In the genomic region with DNA sequence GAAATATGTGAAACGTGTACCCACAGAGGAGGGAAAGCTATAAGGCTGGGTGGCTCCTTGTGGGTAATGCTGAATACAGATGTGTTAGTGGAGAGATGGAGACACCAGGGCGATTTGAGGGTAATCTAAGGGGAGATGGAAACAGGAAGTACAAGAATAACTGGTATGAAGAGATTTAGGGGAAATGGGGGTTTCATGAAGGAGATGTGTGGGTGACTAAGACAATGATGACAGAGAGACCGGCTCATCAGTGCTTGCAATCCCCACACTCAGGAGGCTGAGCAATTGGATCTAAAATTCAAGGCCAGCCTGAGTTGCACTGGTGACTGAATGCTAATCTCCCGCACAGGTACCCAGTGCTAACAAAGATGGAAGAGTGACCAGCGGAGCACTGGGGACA, we compare ENCODE assay signal across 9 mouse cellular contexts. TPM values are rescaled to one million over a fixed set of nuclear protein-coding genes. Genes with fewer than 3 reads are reported as not detected.
DNase-seq lines count a peak whose midpoint lies in the region; ATAC-seq and TF ChIP-seq lines count a peak whose summit lies in the region.
"Had no signal": no experiment of that assay in that cellular context is flagged by ENCODE, and none has a peak within 500 bp of the region (broad histone marks: within the 10 kb centered on the region; RNA-seq: fewer than 3 reads in every experiment).

No protein-coding gene starts in this region.

- no peak for DNase-seq in heart, postnatal 36 days
- DNase-seq in urinary bladder, adult 2 months (ENCODE audit: low spot score), result no peak
- no peak for DNase-seq in spleen, postnatal 4 days (ENCODE audit: low spot score in 2 of 2)
- DNase-seq in right cerebral cortex, postnatal 14 days, result no peak
- DNase-seq: thymus, adult 2 months had no signal

- no peak overlapping the region for H3K27ac ChIP-seq in heart, embryonic 14.5 days (replicated peaks in 1 of 2; ENCODE audit: control insufficient read depth in 1 of 2, insufficient read depth in 1 of 2, low read depth in 2 of 2, low read length in 2 of 2)
- peak overlapping the region; percentile 68 for H3K27ac ChIP-seq in bone marrow macrophage, adult 2 months (ENCODE audit: insufficient read depth, low read depth, low read length)
- H3K27ac ChIP-seq in hindbrain, embryonic 16.5 days (ENCODE audit: low read depth, low read length), result no peak overlapping the region
- H3K27ac ChIP-seq in midbrain, embryonic 12.5 days (replicated peaks), result 0 out of 2 replicates have a peak overlapping the region, but pooled peaks have one; percentile 8

- no peak for TF ChIP-seq POLR2A in bone marrow macrophage, adult 2 months (IDR thresholded peaks at IDR 0.05; ENCODE audit: borderline replicate concordance, low read depth, low read length)

- no peak for TF ChIP-seq CTCF in bone marrow macrophage, adult 2 months (IDR thresholded peaks at IDR 0.05; ENCODE audit: low read depth, low read length)

- no peaks in the 10 kb centered on the region for H3K27me3 ChIP-seq in heart, embryonic 14.5 days (ENCODE audit: control insufficient read depth, insufficient read depth, low read length)
- no peaks in the 10 kb centered on the region for H3K27me3 ChIP-seq in hindbrain, embryonic 16.5 days (replicated peaks; ENCODE audit: control insufficient read depth, insufficient read depth, low read length)
- H3K27me3 ChIP-seq in midbrain, embryonic 12.5 days, result no peaks in the 10 kb centered on the region

- H3K9ac ChIP-seq in heart, embryonic 14.5 days (ENCODE audit: low read length), result peak overlapping the region; percentile 82
- peak overlapping the region; percentile 33 for H3K9ac ChIP-seq in hindbrain, embryonic 16.5 days (ENCODE audit: low read depth, low read length)
- H3K9ac ChIP-seq in midbrain, embryonic 12.5 days (replicated peaks), result peak overlapping the region; percentile 47; the same call in 1 of the 2 replicates

- H3K4me2 ChIP-seq in heart, embryonic 14.5 days (ENCODE audit: low read length), result peak overlapping the region; percentile 84
- peak overlapping the region; percentile 93 for H3K4me2 ChIP-seq in hindbrain, embryonic 16.5 days (ENCODE audit: low read length)
- H3K4me2 ChIP-seq in midbrain, embryonic 12.5 days (replicated peaks), result peak overlapping the region; percentile 82

- WGBS in heart, embryonic 14.5 days, result 52% methylated on average over 5 of the region's 5 CpGs
- WGBS in hindbrain, embryonic 16.5 days, result 52% methylated on average over 5 of the region's 5 CpGs
- 58% methylated on average over 5 of the region's 5 CpGs for WGBS in midbrain, embryonic 12.5 days

- H3K36me3 ChIP-seq in heart, embryonic 14.5 days (ENCODE audit: control insufficient read depth, insufficient read depth, low read length), result peaks cover 13% of the 10 kb centered on the region
- no peaks in the 10 kb centered on the region for H3K36me3 ChIP-seq in hindbrain, embryonic 16.5 days (ENCODE audit: control insufficient read depth, insufficient read depth, low read length)
- H3K36me3 ChIP-seq in midbrain, embryonic 12.5 days, result peaks cover 12% of the 10 kb centered on the region; the same call in 1 of the 2 replicates

- H3K4me3 ChIP-seq in heart, embryonic 14.5 days (ENCODE audit: control insufficient read depth in 1 of 2, insufficient read depth in 1 of 2, low read depth in 1 of 2, low read length in 2 of 2), result peak overlapping the region in 1 of 2 experiments; percentile 70; a peak in 1 of 4 replicates
- H3K4me3 ChIP-seq in bone marrow macrophage, adult 2 months (ENCODE audit: insufficient read depth, low read length), result peak overlapping the region; percentile 90
- H3K4me3 ChIP-seq in hindbrain, embryonic 16.5 days (ENCODE audit: low read length), result peak overlapping the region; percentile 83
- peak overlapping the region; percentile 84 for H3K4me3 ChIP-seq in midbrain, embryonic 12.5 days

- H3K4me1 ChIP-seq in heart, embryonic 14.5 days (ENCODE audit: control insufficient read depth in 2 of 2, insufficient read depth in 2 of 2, low read length in 2 of 2), result peaks cover 4 to 15% of the 10 kb centered on the region in 2 experiments; a peak in 3 of 4 replicates
- peaks cover 25% of the 10 kb centered on the region for H3K4me1 ChIP-seq in bone marrow macrophage, adult 2 months (ENCODE audit: control insufficient read depth, insufficient read depth, low read length)
- H3K4me1 ChIP-seq in hindbrain, embryonic 16.5 days (ENCODE audit: control insufficient read depth, insufficient read depth, low read depth, low read length), result peaks cover 10% of the 10 kb centered on the region
- peaks cover 17% of the 10 kb centered on the region for H3K4me1 ChIP-seq in midbrain, embryonic 12.5 days

- no peak for ATAC-seq in heart, embryonic 14.5 days (ENCODE audit: insufficient number of reproducible peaks, insufficient read depth, low FRiP score, low read depth)
- no peak for ATAC-seq in hindbrain, embryonic 16.5 days
- no peak for ATAC-seq in midbrain, embryonic 12.5 days (ENCODE audit: low FRiP score, low read depth)

- intact Hi-C loops in heart, postnatal 36 days (cut with DNase I), result no loop called here

- H3K9me3 ChIP-seq in heart, embryonic 14.5 days (ENCODE audit: control insufficient read depth, low read length), result no peaks in the 10 kb centered on the region
- H3K9me3 ChIP-seq in hindbrain, embryonic 16.5 days (ENCODE audit: control insufficient read depth, low read length), result no peaks in the 10 kb centered on the region
- no peaks in the 10 kb centered on the region for H3K9me3 ChIP-seq in midbrain, embryonic 12.5 days

RNA-seq across cellular contexts. Expression of gene Pld3, which starts 0.9 kb away (rescaled TPM):
- polyA plus RNA-seq in heart, embryonic 14.5 days (2014; fragmentation: Nextera tagmentation; extraction: Ambion mirVana), result 54.5 and 61.7 TPM in 2 replicates
- total RNA-seq in heart, postnatal 36 days (2021), result 10 to 100 TPM; 26.0 to 29.0 TPM
- polyA plus RNA-seq in bone marrow macrophage, adult 2 months (2012; ENCODE audit: insufficient read depth, insufficient read length, missing spikeins), result 397 TPM in 2 replicates
- polyA plus RNA-seq in hindbrain, embryonic 16.5 days (2015; fragmentation: Nextera tagmentation; extraction: Ambion mirVana), result 231 and 263 TPM in 2 replicates
- polyA plus RNA-seq in midbrain, embryonic 12.5 days (2016; fragmentation: Nextera tagmentation; extraction: Ambion mirVana), result 69.9 and 71.6 TPM in 2 replicates
- 85.8 and 97.5 TPM in 2 replicates for polyA plus RNA-seq in urinary bladder, adult 2 months (2012; rRNA removed)

RNA-seq across cellular contexts. Expression of gene 2310022A10Rik, which starts 1.0 kb away (rescaled TPM):
- polyA plus RNA-seq in heart, embryonic 14.5 days (2014; fragmentation: Nextera tagmentation; extraction: Ambion mirVana), result 31.0 TPM in 2 replicates
- total RNA-seq in heart, postnatal 36 days (2021), result 10 to 100 TPM; 67.6 to 69.0 TPM
- 53.6 and 59.8 TPM in 2 replicates for polyA plus RNA-seq in bone marrow macrophage, adult 2 months (2012; ENCODE audit: insufficient read depth, insufficient read length, missing spikeins)
- polyA plus RNA-seq in hindbrain, embryonic 16.5 days (2015; fragmentation: Nextera tagmentation; extraction: Ambion mirVana), result 33.7 and 35.7 TPM in 2 replicates
- 37.2 and 37.4 TPM in 2 replicates for polyA plus RNA-seq in midbrain, embryonic 12.5 days (2016; fragmentation: Nextera tagmentation; extraction: Ambion mirVana)
- 16.7 and 17.1 TPM in 2 replicates for polyA plus RNA-seq in urinary bladder, adult 2 months (2012; rRNA removed)

RNA-seq across cellular contexts. Expression of gene Hipk4, which starts 29.0 kb away (rescaled TPM):
- polyA plus RNA-seq in heart, embryonic 14.5 days (2014; fragmentation: Nextera tagmentation; extraction: Ambion mirVana), result 0.24 and 0.26 TPM in 2 replicates
- total RNA-seq in heart, postnatal 36 days (2021), result under 1 TPM; 0.14 to 0.17 TPM
- polyA plus RNA-seq in bone marrow macrophage, adult 2 months (2012; ENCODE audit: insufficient read depth, insufficient read length, missing spikeins), result 0.43 TPM in 1 of 2 replicates, not detected in the other
- polyA plus RNA-seq in hindbrain, embryonic 16.5 days (2015; fragmentation: Nextera tagmentation; extraction: Ambion mirVana), result 1.4 and 1.5 TPM in 2 replicates
- 0.38 and 0.45 TPM in 2 replicates for polyA plus RNA-seq in midbrain, embryonic 12.5 days (2016; fragmentation: Nextera tagmentation; extraction: Ambion mirVana)
- polyA plus RNA-seq in urinary bladder, adult 2 months (2012; rRNA removed), result 1.4 and 1.7 TPM in 2 replicates

RNA-seq across cellular contexts. Expression of gene Akt2, which starts 39.3 kb away (rescaled TPM):
- polyA plus RNA-seq in heart, embryonic 14.5 days (2014; fragmentation: Nextera tagmentation; extraction: Ambion mirVana), result 66.5 and 76.0 TPM in 2 replicates
- 100 to 1,000 TPM; 172 to 194 TPM for total RNA-seq in heart, postnatal 36 days (2021)
- polyA plus RNA-seq in bone marrow macrophage, adult 2 months (2012; ENCODE audit: insufficient read depth, insufficient read length, missing spikeins), result 67.1 and 83.5 TPM in 2 replicates
- polyA plus RNA-seq in hindbrain, embryonic 16.5 days (2015; fragmentation: Nextera tagmentation; extraction: Ambion mirVana), result 63.0 and 72.9 TPM in 2 replicates
- 79.6 and 90.9 TPM in 2 replicates for polyA plus RNA-seq in midbrain, embryonic 12.5 days (2016; fragmentation: Nextera tagmentation; extraction: Ambion mirVana)
- 78.4 and 96.7 TPM in 2 replicates for polyA plus RNA-seq in urinary bladder, adult 2 months (2012; rRNA removed)

RNA-seq across cellular contexts. Expression of gene Prx, which starts 52.9 kb away (rescaled TPM):
- 0.58 and 0.59 TPM in 2 replicates for polyA plus RNA-seq in heart, embryonic 14.5 days (2014; fragmentation: Nextera tagmentation; extraction: Ambion mirVana)
- under 1 TPM; 0.95 to 0.97 TPM for total RNA-seq in heart, postnatal 36 days (2021)
- 0.57 and 0.68 TPM in 2 replicates for polyA plus RNA-seq in bone marrow macrophage, adult 2 months (2012; ENCODE audit: insufficient read depth, insufficient read length, missing spikeins)
- 1.8 and 1.9 TPM in 2 replicates for polyA plus RNA-seq in hindbrain, embryonic 16.5 days (2015; fragmentation: Nextera tagmentation; extraction: Ambion mirVana)
- 2.5 and 3.1 TPM in 2 replicates for polyA plus RNA-seq in midbrain, embryonic 12.5 days (2016; fragmentation: Nextera tagmentation; extraction: Ambion mirVana)
- polyA plus RNA-seq in urinary bladder, adult 2 months (2012; rRNA removed), result 4.6 and 4.9 TPM in 2 replicates

Comparison
In these comparisons a context has a peak if more than half of its experiments do, and no peak if none do; other contexts are left out.
1. H3K27ac ChIP-seq: peak in bone marrow macrophage, adult 2 months (single experiment) and midbrain, embryonic 12.5 days (single experiment); none in heart, embryonic 14.5 days (0 of 2) and hindbrain, embryonic 16.5 days (single experiment).
2. Peak in every context shown above with its lines, with median percentiles within 50 percentile points of each other: H3K4me2 ChIP-seq and H3K9ac ChIP-seq.